Mouse (Mus musculus) ES-Bruce4 (cell line): ENCODE results near the gene Calr4. TPM values are rescaled to one million over a fixed set of nuclear protein-coding genes. Genes with fewer than 3 reads are reported as not detected.

Source experiments
- H3K27ac ChIP-seq: 2 replicates; pipeline ENCODE4 v1.5.1; 2012; ENCODE audit warnings: low read length, inconsistent platforms; ENCODE audit not compliant: insufficient read depth
- H3K27me3 ChIP-seq: 2 replicates; pipeline ENCODE4 v1.6.1; 2012; ENCODE audit warnings: mild to moderate bottlenecking, low read length, inconsistent platforms; ENCODE audit not compliant: control insufficient read depth, poor library complexity, insufficient read depth, severe bottlenecking
- H3K36me3 ChIP-seq: 2 replicates; pipeline ENCODE4 v1.6.1; 2012; ENCODE audit warnings: inconsistent platforms, mild to moderate bottlenecking, low read length, moderate library complexity; ENCODE audit not compliant: control insufficient read depth, poor library complexity, insufficient read depth, severe bottlenecking
- H3K4me1 ChIP-seq: one replicate; pipeline ENCODE4 v1.8.1; 2011; ENCODE audit warnings: low read length; ENCODE audit not compliant: control insufficient read depth, insufficient read depth
- H3K4me3 ChIP-seq: 2 replicates; pipeline ENCODE4 v1.5.1; 2011; ENCODE audit warnings: low read depth, mild to moderate bottlenecking, low read length
- H3K9ac ChIP-seq: 2 replicates; pipeline ENCODE4 v1.6.1; 2012; ENCODE audit warnings: low read depth, mild to moderate bottlenecking, inconsistent platforms; ENCODE audit not compliant: poor library complexity, severe bottlenecking
- H3K9me3 ChIP-seq: replicated peaks from 2 replicates; pipeline ENCODE4 v1.6.1; 2012; ENCODE audit warnings: mild to moderate bottlenecking, low read length, inconsistent platforms; ENCODE audit not compliant: control insufficient read depth, poor library complexity, insufficient read depth, severe bottlenecking
- CTCF ChIP-seq: IDR thresholded peaks from one replicate; pipeline ENCODE4 v1.8.1; 2011; ENCODE audit warnings: low read depth, low read length
- EP300 ChIP-seq: IDR thresholded peaks from 2 replicates; pipeline ENCODE4 v1.6.1; 2011; ENCODE audit warnings: low read depth, low read length; ENCODE audit not compliant: insufficient read depth
- POLR2A ChIP-seq: IDR thresholded peaks from one replicate; pipeline ENCODE4 v1.8.1; 2011; ENCODE audit warnings: low read length; ENCODE audit not compliant: insufficient read depth
- polyA plus RNA-seq: library from polyadenylated mRNA; stranded (reverse); fragments of >200 nt; gene quantifications from 2 replicates; pipeline ENCODE4 v1.2.4, GENCODE M21; 2011; ENCODE audit warnings: low read depth; ENCODE audit not compliant: missing spikeins, insufficient read depth, insufficient read length

Calr4 gene
- polyA plus RNA-seq, 1 experiment, result 0.78 TPM

DNA sequence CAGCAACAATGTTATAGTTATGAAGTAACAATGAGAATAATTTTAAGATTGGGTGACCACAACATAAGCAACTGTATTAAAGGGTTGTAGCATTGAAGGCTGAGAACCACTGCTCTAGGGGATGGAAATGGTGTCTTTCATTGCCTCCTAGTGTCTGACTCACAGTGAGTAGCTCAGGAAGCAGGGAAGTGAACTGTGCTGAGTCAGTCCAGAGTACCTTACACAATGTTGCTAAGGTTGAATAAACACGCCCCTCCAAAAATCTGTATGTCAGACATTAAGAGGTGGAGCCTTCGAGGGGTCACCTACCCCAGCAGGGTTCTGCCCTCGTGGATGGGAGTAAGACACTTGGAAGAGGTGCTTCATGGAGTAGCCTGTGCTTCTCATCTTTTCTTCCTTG, 20.3 kb upstream of the Calr4 start:
- Histone ChIP-seq H3K27me3 (no peaks in the 10 kb centered on the region), H3K36me3 (no peaks in the 10 kb centered on the region), H3K9ac (no peak overlapping the region), H3K27ac (no peak overlapping the region), H3K4me1 (no peaks in the 10 kb centered on the region), H3K4me3 (no peak overlapping the region), H3K9me3 (no peaks in the 10 kb centered on the region)
- TF ChIP-seq POLR2A, result no peak
- no peak for TF ChIP-seq EP300
- TF ChIP-seq CTCF, result no peak

DNA sequence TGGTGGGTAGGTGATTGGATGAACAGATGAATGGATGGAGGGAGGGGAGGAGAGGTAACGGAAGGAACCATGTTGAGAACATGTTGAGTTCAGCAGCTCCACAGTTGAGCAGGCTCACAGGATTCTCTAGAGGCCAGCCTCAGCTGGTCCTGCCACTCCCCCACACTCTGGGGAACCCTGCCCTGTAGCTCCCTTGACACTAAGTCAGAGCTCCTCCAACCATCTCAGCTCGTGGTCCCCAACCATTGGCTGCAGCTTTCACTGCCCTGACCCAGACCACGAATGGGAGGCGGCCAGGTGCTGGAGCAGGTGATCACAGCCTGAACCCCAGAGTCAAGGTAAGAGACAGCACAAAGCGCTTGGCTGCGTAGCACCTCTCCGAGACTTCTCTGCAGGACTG, 16.3 kb upstream of the Calr4 start:
- H3K9me3 ChIP-seq, result no peaks in the 10 kb centered on the region
- TF ChIP-seq CTCF, result no peak
- H3K4me1 ChIP-seq, result no peaks in the 10 kb centered on the region
- no peak overlapping the region for H3K4me3 ChIP-seq
- H3K9ac ChIP-seq, result no peak overlapping the region
- H3K36me3 ChIP-seq, result no peaks in the 10 kb centered on the region
- no peak overlapping the region for H3K27ac ChIP-seq
- no peaks in the 10 kb centered on the region for H3K27me3 ChIP-seq

DNA sequence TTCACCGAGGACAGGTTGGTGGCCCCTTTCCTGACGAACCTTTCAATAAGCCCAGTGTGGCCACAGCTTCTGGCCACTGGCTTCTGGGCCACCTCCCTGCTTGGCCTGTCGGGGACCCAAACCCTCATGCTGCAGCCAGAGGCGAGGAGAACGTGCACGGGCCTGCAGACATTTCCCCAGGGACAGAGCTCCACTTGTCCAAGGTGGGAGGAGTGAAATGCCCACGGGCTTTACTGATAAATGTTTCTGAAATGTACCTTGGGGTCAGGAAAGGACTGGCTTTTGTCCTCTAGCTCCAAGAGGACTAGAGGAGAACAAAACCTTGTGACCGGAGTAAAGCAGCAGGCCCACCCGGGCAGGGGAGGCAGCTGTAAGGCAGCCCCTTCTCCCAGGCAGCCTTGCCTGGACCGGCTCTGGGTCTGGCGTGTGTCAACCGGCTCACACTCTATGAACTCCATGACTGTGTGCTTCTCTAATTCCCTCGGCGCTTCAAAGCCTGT, 13.8 kb upstream of the Calr4 start:
- Histone ChIP-seq H3K9me3 (no peaks in the 10 kb centered on the region), H3K36me3 (no peaks in the 10 kb centered on the region), H3K27ac (no peak overlapping the region), H3K4me3 (no peak overlapping the region), H3K27me3 (no peaks in the 10 kb centered on the region), H3K4me1 (no peaks in the 10 kb centered on the region), H3K9ac (no peak overlapping the region)
- TF ChIP-seq POLR2A, result no peak

DNA sequence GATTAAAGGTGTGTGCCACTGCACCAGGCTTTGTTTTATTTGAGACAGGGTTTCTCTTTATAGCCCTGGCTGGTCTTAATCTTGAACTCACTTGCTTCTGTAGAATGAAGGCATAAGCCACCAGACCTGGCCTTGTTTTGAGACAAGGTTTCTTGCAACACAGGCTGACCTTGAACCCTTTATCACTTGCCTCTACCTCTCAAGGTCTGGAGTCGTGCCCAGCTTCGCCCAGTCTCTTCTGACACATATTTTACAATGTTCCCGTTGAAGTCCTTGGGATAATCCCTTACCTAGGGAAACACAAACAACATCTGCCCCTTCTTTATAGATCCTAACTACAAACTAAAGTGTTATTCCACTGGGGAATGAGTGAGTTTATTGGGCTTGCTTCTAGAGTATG, 12.3 kb upstream of the Calr4 start:
- Histone ChIP-seq H3K4me1 (no peaks in the 10 kb centered on the region), H3K4me3 (no peak overlapping the region), H3K9me3 (no peaks in the 10 kb centered on the region)

DNA sequence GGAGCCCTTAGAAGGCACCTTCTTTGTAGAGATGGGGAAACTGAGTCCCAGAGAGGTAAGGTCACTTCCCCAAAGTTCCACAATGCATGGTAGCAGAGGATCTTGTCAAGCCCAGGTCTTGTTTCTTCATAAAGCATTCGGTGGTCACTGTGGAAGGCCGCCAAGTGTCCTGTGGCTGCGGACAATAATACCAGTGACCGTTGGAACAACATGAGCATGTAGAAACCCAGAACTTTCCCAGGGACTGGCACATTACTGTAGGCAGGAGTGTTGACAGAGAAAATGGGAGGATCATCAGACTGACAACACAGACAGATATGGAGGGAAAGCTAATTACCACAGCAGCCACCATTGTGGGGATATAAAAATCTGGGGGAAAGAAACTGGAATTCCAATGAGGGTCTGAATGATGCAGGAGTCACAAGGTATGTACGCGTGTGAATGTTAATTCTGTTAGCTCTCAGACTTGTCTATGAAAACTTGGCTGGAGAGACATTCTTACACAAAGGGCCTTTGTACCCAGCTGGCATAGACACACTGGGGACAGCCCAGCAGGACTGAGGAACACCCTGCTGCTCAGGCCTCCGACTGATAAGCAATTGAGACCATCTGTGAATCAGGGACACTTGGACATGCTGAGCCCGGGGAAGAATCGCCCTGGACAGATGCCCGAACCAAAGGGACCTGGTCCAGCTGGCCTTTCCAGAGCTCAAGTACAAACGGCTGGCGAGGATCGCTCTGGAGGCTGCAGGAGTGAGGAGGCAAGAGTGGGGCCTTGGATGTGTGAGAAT, 9.3 kb upstream of the Calr4 start:
- Histone ChIP-seq H3K9me3 (no peaks in the 10 kb centered on the region), H3K4me1 (no peaks in the 10 kb centered on the region), H3K27me3 (no peaks in the 10 kb centered on the region), H3K9ac (no peak overlapping the region), H3K4me3 (no peak overlapping the region), H3K27ac (no peak overlapping the region), H3K36me3 (no peaks in the 10 kb centered on the region)
- TF ChIP-seq CTCF (no peak), POLR2A (no peak), EP300 (no peak)

More for the DNA sequence above, 12.3 kb upstream of the Calr4 start:
- no peak for TF ChIP-seq CTCF
- TF ChIP-seq POLR2A, result no peak
- TF ChIP-seq EP300, result no peak
- H3K36me3 ChIP-seq, result no peaks in the 10 kb centered on the region
- no peak overlapping the region for H3K27ac ChIP-seq
- H3K27me3 ChIP-seq, result no peaks in the 10 kb centered on the region
- H3K9ac ChIP-seq, result no peak overlapping the region

DNA sequence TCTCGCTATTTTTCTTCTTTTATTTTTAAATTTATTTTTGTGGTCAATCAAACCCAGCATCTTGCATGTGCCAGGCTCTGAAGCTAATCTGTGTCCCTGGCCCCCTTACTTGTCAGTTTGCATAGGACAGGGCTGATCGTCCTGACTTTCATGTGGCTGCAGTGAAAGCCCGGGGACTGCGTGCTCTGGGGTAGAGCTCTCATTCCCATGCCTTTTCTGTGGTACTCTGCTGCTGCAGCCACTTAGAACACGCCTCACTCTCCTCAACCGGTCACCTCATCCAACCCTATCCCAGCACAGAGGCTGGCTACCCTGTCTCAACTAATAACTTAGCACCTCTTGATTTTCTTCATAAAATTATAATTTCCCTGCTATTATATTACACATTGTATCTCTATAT, 8.7 kb upstream of the Calr4 start:
- TF ChIP-seq POLR2A (no peak), CTCF (no peak), EP300 (no peak)
- H3K36me3 ChIP-seq, result no peaks in the 10 kb centered on the region
- no peak overlapping the region for H3K9ac ChIP-seq
- no peaks in the 10 kb centered on the region for H3K27me3 ChIP-seq
- no peaks in the 10 kb centered on the region for H3K4me1 ChIP-seq
- no peak overlapping the region for H3K4me3 ChIP-seq
- no peak overlapping the region for H3K27ac ChIP-seq
- H3K9me3 ChIP-seq, result no peaks in the 10 kb centered on the region
